Mouse (Mus musculus) gonadal fat pad, adult 2 months (tissue): ENCODE measurements around the gene Smok2a. TPM values are rescaled to one million over a fixed set of nuclear protein-coding genes. Genes with fewer than 3 reads are reported as not detected.
"Not testable (repeated sequence)": the region's sequence is repeated elsewhere in the genome, so short reads cannot be mapped to it uniquely, and the experiment has no call there.

Experiments used
- DNase-seq: peaks from one replicate; pipeline ENCODE4 v3.0.0-alpha.2; 2012; ENCODE audit warnings: low read depth
- polyA plus RNA-seq: library from polyadenylated mRNA; depleted of rRNA; stranded (reverse); fragments of >200 nt; gene quantifications from 2 replicates; pipeline ENCODE4 v1.2.3, GENCODE M21; 2012; rRNA removed

Gene Smok2a
- polyA plus RNA-seq, 1 experiment: not detected

- DNase-seq: no peak
Observed at GRCm38 (mm10) chr17:13214169-13214568, 6.8 kb upstream of the Smok2a start.

GRCm38 (mm10) chr17:13215595-13215994, 5.4 kb upstream of the Smok2a start:
- no peak for DNase-seq

- DNase-seq: not testable (repeated sequence)
Observed at GRCm38 (mm10) chr17:13221921-13222320, 933 bp downstream of the Smok2a start.

- not testable (repeated sequence) for DNase-seq
Observed at GRCm38 (mm10) chr17:13229957-13230356, 9.0 kb downstream of the Smok2a start, which contains the start of gene Smok2b. TSS of gene Smok2b (plus strand) at chr17:13230257.

GRCm38 (mm10) chr17:13239461-13239860, 18.5 kb downstream of the Smok2a start:
- not testable (repeated sequence) for DNase-seq

DNA sequence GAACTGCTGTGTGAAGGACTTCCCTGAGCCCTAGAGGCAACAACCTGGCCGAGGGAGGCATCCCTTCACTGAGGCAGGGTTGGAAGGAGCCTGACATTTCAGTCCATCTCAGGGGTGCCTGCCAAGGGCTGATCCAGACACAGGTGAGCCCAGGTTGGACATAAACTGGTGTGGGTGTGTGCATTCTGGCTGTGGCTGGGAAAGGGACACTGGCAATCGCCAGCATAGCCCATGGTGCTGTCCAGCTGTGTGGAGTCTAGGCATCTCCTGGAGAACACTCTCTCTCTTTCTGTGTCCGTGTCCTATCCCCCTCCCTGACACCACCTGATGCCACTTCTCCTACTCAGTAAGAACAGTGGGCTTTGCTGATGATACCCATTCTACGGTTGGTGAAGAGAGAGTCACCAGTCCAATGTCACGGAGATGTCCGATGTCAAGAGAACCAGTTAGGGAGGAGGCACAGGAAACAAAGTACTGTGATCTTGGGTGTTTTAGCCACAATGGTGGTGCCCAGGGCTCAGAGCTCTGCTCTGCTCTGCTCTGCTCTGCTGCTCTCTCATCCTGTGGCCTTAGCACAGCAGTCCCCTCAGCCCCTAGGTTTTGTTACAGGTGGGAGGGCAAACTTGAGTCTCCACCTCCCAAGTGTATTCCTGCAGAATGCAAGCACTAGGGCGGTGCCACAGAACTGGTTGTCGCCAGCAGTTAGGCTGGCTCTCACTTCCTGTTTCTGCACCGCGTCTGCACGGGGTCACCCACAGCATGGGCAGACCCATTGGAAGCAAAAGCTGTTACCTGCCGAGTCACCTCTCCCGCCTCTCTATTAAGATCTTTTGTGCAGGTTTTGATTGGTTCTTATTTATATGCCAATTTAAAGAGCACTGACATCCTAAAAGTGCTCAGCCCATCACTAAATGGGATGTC, 20.1 kb downstream of the Smok2a start:
- DNase-seq: not testable (repeated sequence)

GRCm38 (mm10) chr17:13254786-13255185, 33.8 kb downstream of the Smok2a start:
- not testable (repeated sequence) for DNase-seq

Other genes starting within 250 kb of the Smok2a start
- 19.7 and 23.7 TPM in 2 replicates for gene Wtap, start 227.0 kb upstream of the Smok2a start, polyA plus RNA-seq
- 384 and 499 TPM in 2 replicates for gene Sod2, start 214.3 kb upstream of the Smok2a start, polyA plus RNA-seq
- gene Gpr31b, start 168.9 kb upstream of the Smok2a start, polyA plus RNA-seq: 0.39 and 0.42 TPM in 2 replicates
- gene Tcp10b, start 160.1 kb upstream of the Smok2a start, polyA plus RNA-seq: 0.73 and 0.85 TPM in 2 replicates
- 1.2 and 1.8 TPM in 2 replicates for gene Unc93a, start 89.4 kb upstream of the Smok2a start, polyA plus RNA-seq
- not detected in 2 replicates for gene Smok2b, start 9.1 kb downstream of the Smok2a start, polyA plus RNA-seq
- gene Tcp10c, start 133.4 kb downstream of the Smok2a start, polyA plus RNA-seq: 0.20 and 0.82 TPM in 2 replicates